Comparison of ENCODE assay signal across 8 mouse cellular contexts in genomic region chr8:93933288-93933687, GRCm38 (mm10).
"Had no signal": no experiment of that assay in that cellular context is flagged by ENCODE, and none has a peak within 500 bp of the region (broad histone marks: within the 10 kb centered on the region; RNA-seq: fewer than 3 reads in every experiment).

No protein-coding gene starts in this region.

- H3K9ac ChIP-seq: kidney, embryonic 15.5 days; lung, embryonic 14.5 days; midbrain, embryonic 15.5 days had no signal

- H3K36me3 ChIP-seq: kidney, embryonic 15.5 days; limb, embryonic 10.5 days; midbrain, embryonic 15.5 days had no signal

- H3K4me2 ChIP-seq: kidney, embryonic 15.5 days; liver, embryonic 11.5 days; lung, embryonic 14.5 days; midbrain, embryonic 11.5 days; midbrain, embryonic 15.5 days had no signal

- H3K4me1 ChIP-seq: kidney, embryonic 15.5 days; megakaryocyte, embryonic 14.5 days; midbrain, embryonic 15.5 days had no signal

- H3K27me3 ChIP-seq: kidney, embryonic 15.5 days; midbrain, embryonic 15.5 days had no signal

- H3K4me3 ChIP-seq: kidney, embryonic 15.5 days; limb, embryonic 10.5 days; megakaryocyte, embryonic 14.5 days; midbrain, embryonic 15.5 days had no signal

- H3K27ac ChIP-seq: kidney, embryonic 15.5 days; limb, embryonic 10.5 days; macrophage; midbrain, embryonic 15.5 days had no signal

- H3K9me3 ChIP-seq: kidney, embryonic 15.5 days; limb, embryonic 10.5 days; megakaryocyte, embryonic 14.5 days; midbrain, embryonic 15.5 days had no signal
